Mouse (Mus musculus): ENCODE measurements around the gene Wbp11. TPM values are rescaled to one million over a fixed set of nuclear protein-coding genes. Genes with fewer than 3 reads are reported as not detected.

The Wbp11 gene
- 46.3 to 120 TPM (median 81.0 TPM) in 3 replicates for total RNA-seq (2017)

DNA sequence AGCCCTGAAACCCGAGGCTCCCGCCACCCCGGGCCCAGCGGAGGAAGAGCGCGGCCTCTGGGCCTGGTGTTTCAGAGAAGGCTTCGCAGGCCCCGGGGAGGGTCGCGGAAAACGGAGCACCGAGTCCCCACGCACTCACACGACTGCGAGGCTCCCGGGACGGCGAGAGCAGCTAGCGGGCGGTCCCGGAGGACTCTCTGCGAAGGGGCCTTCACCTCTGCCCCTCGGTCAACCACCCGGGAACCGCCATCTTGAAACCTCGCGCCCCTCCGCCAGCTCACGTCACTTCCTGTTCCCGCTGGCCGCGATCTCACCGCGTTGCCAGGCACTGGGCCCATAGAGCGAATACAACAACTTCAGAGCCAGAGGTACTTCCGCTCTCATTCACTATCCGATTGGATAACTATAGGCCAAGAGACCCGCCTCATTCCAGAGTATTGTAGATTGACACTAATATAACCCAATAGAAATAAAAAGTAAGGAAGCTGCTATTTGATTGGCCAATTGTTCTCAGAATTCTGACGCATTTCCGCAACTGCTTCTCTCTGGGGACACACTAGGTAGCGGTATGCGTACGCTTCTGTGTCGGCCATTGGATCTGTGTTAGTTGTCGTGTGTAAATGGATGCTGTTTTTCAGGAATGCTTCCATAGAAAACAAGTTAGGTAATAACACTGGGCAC, at the start of gene Wbp11:
Wbp11 (minus strand) TSS at position 353 of the 681 bp plus-strand sequence.
- peak; percentile 97 for ATAC-seq (replicated peaks; ENCODE audit: insufficient number of reproducible peaks, low FRiP score, low TSS enrichment, poor library complexity, severe bottlenecking)

GRCm38 (mm10) chr6:136875670-136876069, 47.6 kb upstream of the Wbp11 start, which contains the start of gene Mgp:
Mgp (minus strand) TSS chr6:136875823.
- no peak for ATAC-seq (replicated peaks; ENCODE audit: insufficient number of reproducible peaks, low FRiP score, low TSS enrichment, poor library complexity, severe bottlenecking)

- ATAC-seq (replicated peaks; ENCODE audit: insufficient number of reproducible peaks, low FRiP score, low TSS enrichment, poor library complexity, severe bottlenecking) = no peak
These were observed 46.6 kb upstream of the Wbp11 start for GRCm38 (mm10) chr6:136874599-136874998.

- ATAC-seq (replicated peaks; ENCODE audit: insufficient number of reproducible peaks, low FRiP score, low TSS enrichment, poor library complexity, severe bottlenecking) = no peak
These were observed 40.9 kb upstream of the Wbp11 start for GRCm38 (mm10) chr6:136868921-136869320.

GRCm38 (mm10) chr6:136866150-136866549, 38.1 kb upstream of the Wbp11 start:
- ATAC-seq (replicated peaks; ENCODE audit: insufficient number of reproducible peaks, low FRiP score, low TSS enrichment, poor library complexity, severe bottlenecking) = no peak

DNA sequence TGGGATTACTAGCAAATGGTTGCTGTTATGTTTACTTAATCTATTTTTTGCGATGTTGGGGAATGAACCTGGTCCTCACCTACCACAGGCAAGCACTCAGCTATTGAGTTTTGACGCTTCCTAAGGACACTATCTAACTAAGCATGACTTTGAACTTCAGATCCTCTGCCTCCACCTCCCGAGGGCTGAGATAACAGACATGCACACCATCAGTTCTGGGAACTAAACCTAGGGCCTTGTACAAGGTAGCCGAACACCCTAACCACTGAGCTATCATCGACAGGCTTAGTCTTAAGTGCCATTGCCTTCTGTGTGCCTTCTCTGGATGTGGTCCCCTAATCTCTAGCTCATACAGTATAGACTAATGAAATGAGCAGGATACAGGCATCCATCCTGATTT, 37.3 kb upstream of the Wbp11 start:
- no peak for ATAC-seq (replicated peaks; ENCODE audit: insufficient number of reproducible peaks, low FRiP score, low TSS enrichment, poor library complexity, severe bottlenecking)

GRCm38 (mm10) chr6:136861020-136861419, 33.0 kb upstream of the Wbp11 start:
- ATAC-seq (replicated peaks; ENCODE audit: insufficient number of reproducible peaks, low FRiP score, low TSS enrichment, poor library complexity, severe bottlenecking) = no peak; the same call in 1 of the 2 replicates

GRCm38 (mm10) chr6:136858420-136858819, 30.4 kb upstream of the Wbp11 start:
- no peak for ATAC-seq (replicated peaks; ENCODE audit: insufficient number of reproducible peaks, low FRiP score, low TSS enrichment, poor library complexity, severe bottlenecking)

DNA sequence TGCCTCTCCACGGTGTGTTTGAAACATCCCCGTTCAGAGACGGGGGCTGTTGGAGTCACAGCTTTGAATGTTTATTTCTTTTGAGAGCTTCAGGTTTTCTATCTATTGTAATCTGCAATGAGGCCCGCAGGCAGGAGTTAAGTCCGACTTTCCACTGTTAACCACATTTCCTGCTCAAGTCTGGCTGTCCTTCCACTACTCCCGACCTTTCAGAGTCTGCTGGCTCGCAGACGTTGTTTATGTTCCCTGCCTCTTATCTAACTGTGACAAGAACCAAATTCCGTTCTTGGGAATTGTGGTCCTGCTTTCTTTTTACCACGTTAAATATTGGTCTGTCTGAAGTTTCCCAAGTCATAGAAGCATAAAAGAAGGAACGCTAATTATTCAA, 29.8 kb upstream of the Wbp11 start:
- no peak for ATAC-seq (replicated peaks; ENCODE audit: insufficient number of reproducible peaks, low FRiP score, low TSS enrichment, poor library complexity, severe bottlenecking)

DNA sequence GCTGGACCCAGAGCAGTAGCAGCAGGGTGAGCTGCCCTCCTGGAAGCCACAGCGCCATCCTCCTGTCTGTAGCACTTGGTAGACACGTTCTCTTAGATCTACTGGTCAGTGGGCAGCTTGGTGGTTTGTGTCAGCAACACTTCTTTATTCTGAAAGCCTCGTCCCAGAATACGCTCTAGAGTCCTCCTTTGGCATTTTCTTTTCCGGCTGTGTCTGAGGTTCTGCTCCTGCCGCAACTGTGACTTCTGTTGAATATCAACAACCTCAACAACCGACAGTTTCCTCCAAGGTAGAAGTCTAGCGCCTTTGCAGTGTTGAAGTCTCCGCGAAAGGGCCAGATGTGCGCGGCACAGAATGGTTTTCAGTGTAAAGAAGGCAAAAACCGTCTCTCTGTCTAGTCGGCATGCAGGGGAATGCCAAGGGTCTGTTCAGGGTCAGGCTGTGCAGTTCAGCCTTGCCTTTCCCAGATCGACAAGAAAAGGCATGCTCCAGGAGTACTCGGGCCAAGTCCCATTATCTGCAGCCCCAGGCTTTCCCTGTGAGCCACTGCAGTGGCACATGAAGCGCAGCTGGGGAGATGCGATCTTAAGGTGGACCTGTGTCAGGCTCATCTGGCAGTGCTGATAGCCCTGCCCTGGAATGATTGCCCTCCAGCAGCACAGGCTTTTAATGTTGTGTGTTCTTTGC, 29.3 kb upstream of the Wbp11 start, which contains the start of gene Art4:
Art4 (minus strand) TSS at position 548 of the 687 bp plus-strand sequence.
- no peak for ATAC-seq (replicated peaks; ENCODE audit: insufficient number of reproducible peaks, low FRiP score, low TSS enrichment, poor library complexity, severe bottlenecking)

DNA sequence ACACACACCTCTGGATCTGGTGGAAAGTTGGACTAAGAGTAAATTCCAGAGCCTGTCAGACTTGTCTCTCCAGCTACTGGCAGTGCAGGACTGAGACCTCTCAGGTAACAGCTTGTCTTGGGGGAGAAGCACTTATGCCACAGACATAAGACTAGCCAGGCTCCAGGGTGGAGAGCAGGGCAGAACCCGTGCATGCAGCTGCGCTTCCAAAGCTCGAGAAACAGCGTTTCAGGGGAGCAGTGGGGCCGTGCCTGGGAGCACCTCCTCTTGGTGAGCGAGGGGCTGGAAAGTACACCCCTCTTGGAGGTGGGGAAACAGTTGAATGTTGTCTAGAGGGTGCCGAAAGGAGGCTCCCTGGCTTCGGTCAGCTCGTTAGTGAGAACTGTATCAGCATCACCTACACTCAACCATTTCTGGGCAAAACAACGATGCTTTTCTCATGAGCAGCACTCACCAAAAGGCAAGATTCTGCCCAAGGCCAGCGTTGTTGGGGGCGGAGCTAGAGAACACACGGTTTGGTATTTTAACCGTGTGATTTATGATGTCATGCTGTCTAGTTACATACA, 28.1 kb upstream of the Wbp11 start:
- no peak for ATAC-seq (replicated peaks; ENCODE audit: insufficient number of reproducible peaks, low FRiP score, low TSS enrichment, poor library complexity, severe bottlenecking)

DNA sequence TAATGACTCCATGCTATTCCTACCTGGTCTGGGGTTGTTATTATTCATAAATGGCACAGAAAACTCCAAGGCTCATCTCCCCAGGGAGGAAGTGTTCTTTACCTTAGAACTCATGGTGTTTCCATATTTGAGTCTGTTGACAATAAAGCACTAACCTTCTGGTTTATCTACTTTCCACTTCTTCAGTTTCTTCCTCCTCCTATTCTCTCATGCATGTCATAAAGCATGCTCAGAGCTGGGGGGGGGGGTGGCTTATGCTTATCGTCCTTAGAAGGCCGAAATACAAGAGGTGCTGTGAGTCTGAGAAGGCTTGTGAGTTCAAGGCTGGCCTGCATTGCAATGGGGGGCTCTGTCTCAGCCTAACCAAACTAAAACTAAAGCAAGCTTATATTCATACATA, 27.1 kb upstream of the Wbp11 start:
- no peak for ATAC-seq (replicated peaks; ENCODE audit: insufficient number of reproducible peaks, low FRiP score, low TSS enrichment, poor library complexity, severe bottlenecking)

DNA sequence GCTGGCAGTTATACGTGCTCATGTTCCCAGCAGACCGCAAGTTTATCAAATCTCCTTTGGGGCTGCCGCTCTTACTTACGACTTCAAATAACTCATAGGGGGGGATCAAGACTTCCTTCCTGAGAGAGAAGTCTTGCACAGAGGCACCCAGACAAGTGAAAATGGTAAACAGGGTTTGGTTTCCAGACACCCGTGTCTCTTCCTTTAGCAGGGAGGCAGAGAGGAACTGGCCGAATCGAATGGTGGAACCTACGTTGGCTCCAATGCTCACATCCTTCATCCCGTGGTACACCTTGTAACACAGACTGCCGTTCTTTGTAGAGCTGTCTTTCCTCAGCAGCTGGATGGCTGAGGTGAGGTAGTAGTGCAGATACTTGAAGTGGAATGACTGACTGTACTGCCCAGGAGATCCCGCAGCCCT, 26.3 kb upstream of the Wbp11 start:
- no peak for ATAC-seq (replicated peaks; ENCODE audit: insufficient number of reproducible peaks, low FRiP score, low TSS enrichment, poor library complexity, severe bottlenecking)

GRCm38 (mm10) chr6:136852762-136853161, 24.7 kb upstream of the Wbp11 start:
- ATAC-seq (replicated peaks; ENCODE audit: insufficient number of reproducible peaks, low FRiP score, low TSS enrichment, poor library complexity, severe bottlenecking) = no peak

DNA sequence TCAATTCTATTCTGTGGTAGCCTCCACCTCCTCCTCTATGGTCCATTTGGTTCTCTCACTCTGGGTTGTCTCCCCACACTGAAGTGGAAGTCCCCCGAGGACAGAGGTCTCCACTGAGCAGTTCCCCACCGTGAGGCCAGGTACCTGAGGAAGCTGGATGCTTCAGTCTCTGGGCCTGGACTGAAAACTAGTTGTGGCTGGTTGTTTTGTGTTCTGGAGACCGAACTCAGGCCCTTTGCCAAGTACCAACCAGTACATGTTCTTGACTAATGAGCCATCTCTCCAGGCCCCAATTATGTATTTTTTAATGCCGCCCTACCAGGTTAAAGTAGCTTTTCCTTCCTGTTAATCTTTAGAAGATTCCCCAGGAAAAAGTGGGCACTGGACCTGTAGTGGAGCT, 24.3 kb upstream of the Wbp11 start:
- no peak for ATAC-seq (replicated peaks; ENCODE audit: insufficient number of reproducible peaks, low FRiP score, low TSS enrichment, poor library complexity, severe bottlenecking)

DNA sequence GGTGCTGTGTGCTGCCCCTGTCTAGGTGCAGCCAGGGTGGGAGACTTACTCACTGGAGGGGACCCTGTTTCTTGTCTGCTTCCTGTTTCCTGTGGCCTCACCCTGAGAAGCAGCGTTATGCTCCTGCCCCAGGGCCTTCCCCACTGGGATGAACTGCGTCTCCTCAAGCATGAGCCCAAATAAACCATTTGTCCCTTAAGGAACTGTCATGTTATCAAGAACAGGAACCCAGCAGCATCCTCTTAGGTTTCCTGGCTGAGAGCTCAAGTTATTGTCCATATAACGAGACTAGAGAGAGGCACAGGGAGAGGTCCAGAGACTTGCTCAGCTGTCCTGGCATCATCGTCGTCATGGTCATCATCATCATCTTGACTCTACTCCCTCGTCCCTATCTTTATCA, 22.2 kb upstream of the Wbp11 start:
- ATAC-seq (replicated peaks; ENCODE audit: insufficient number of reproducible peaks, low FRiP score, low TSS enrichment, poor library complexity, severe bottlenecking) = no peak

DNA sequence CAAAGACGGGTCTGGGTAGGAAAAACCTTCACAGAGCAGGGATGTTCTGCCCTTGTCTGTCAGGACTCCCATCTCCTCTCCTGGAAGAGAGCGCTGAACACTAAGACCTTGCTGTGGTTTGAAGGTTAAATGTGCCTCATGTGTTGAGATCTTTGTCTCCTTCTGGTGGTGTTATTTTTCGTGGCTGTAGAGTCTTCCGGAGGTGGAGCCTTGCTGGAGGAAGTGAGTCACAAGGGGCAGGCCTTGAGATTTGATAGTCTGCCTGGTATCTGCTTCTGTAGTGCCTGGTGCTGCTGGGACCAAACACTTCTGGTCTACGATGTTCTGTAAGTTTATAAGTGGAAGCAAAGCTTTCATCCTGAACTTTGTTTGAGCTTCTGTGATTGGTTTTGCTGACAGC, 20.9 kb upstream of the Wbp11 start:
- ATAC-seq (replicated peaks; ENCODE audit: insufficient number of reproducible peaks, low FRiP score, low TSS enrichment, poor library complexity, severe bottlenecking) = no peak

- ATAC-seq (replicated peaks; ENCODE audit: insufficient number of reproducible peaks, low FRiP score, low TSS enrichment, poor library complexity, severe bottlenecking) = no peak
These were observed 20.4 kb upstream of the Wbp11 start for GRCm38 (mm10) chr6:136848399-136848798.

- peak; percentile 75 for ATAC-seq (replicated peaks; ENCODE audit: insufficient number of reproducible peaks, low FRiP score, low TSS enrichment, poor library complexity, severe bottlenecking)
These were observed 19.8 kb upstream of the Wbp11 start for GRCm38 (mm10) chr6:136847790-136848189.

DNA sequence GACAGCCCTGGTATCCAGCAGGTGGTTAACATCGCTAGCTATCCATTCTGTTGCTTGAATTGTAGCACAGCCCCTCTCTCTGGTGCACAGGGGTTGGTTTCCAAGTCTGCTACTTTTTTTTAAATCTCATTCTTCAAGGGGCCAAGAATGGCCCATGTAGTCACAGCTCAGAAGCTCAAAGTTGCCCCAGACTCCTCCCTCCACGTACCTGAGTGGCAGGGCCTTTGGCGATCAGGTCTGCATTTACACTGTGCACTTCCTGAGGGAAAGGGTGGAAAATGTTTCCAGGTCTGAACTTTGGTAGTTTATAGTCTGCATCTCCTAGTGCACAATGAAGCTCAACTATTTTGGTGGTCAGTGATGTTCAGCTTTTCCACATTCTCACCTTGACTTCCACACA, 19.2 kb upstream of the Wbp11 start:
- ATAC-seq (replicated peaks; ENCODE audit: insufficient number of reproducible peaks, low FRiP score, low TSS enrichment, poor library complexity, severe bottlenecking) = no peak
